Mouse (Mus musculus) kidney, adult 2 months (tissue): Measurements from ENCODE around the gene Clptm1.

ENCODE experiments used
- CTCF ChIP-seq: fragments of 200-500 bp; conservative IDR thresholded peaks from 2 replicates; pipeline ENCODE4 v1.5.1; 2011; ENCODE audit warnings: low read depth, mild to moderate bottlenecking, control low read depth, low read length, moderate library complexity, mixed read lengths; ENCODE audit not compliant: insufficient read depth, insufficient read length
- POLR2A ChIP-seq: fragments of 200-500 bp; IDR thresholded peaks from one replicate; pipeline ENCODE4 v1.6.1; 2011; ENCODE audit warnings: low read depth, low read length, control low read depth

DNA sequence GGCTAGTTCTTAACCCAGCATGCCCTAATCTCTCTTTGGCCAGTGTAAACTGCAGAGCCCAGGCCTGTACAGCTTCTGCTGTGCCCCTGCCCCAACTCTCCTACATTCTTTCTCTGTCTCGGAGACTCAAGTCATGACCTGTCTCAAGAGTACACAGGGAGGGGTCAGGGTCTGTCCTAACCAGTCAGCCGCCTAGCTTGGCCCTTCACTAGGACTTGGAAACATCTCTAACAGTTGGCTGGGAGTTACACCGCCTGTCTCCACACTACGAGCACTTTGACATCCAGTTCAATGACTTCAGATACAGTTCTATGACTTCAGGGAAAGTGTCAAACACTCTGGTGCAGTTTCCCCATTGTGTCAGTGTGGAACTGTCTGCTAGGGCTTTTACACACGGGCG is 26.6 kb upstream of the Clptm1 start:
- TF ChIP-seq CTCF (no peak), POLR2A (no peak)
